Mouse (Mus musculus) bone marrow macrophage, adult 2 months (primary cell): Measurements from ENCODE around the gene Samd11. TPM values are rescaled to one million over a fixed set of nuclear protein-coding genes. Genes with fewer than 3 reads are reported as not detected.

ENCODE experiments used
- H3K27ac ChIP-seq: 2 replicates; pipeline ENCODE4 v1.5.1; 2012; ENCODE audit warnings: low read depth, low read length; ENCODE audit not compliant: insufficient read depth
- H3K4me1 ChIP-seq: 2 replicates; pipeline ENCODE4 v1.6.1; 2012; ENCODE audit warnings: low read length; ENCODE audit not compliant: control insufficient read depth, insufficient read depth
- H3K4me3 ChIP-seq: 2 replicates; pipeline ENCODE4 v1.5.1; 2012; ENCODE audit warnings: mild to moderate bottlenecking, low read length, moderate library complexity; ENCODE audit not compliant: insufficient read depth
- CTCF ChIP-seq: IDR thresholded peaks from 2 replicates; pipeline ENCODE4 v1.5.1; 2012; ENCODE audit warnings: low read depth, mild to moderate bottlenecking, low read length, moderate library complexity
- POLR2A ChIP-seq: IDR thresholded peaks from 2 replicates; pipeline ENCODE4 v1.6.1; 2012; ENCODE audit warnings: mild to moderate bottlenecking, low read depth, low read length, borderline replicate concordance
- polyA plus RNA-seq: library from polyadenylated mRNA; stranded (reverse); fragments of >200 nt; gene quantifications from 2 replicates; pipeline ENCODE4 v1.2.4, GENCODE M21; 2012; ENCODE audit not compliant: missing spikeins, insufficient read depth, insufficient read length

Gene Samd11
- polyA plus RNA-seq, 1 experiment: not detected

DNA sequence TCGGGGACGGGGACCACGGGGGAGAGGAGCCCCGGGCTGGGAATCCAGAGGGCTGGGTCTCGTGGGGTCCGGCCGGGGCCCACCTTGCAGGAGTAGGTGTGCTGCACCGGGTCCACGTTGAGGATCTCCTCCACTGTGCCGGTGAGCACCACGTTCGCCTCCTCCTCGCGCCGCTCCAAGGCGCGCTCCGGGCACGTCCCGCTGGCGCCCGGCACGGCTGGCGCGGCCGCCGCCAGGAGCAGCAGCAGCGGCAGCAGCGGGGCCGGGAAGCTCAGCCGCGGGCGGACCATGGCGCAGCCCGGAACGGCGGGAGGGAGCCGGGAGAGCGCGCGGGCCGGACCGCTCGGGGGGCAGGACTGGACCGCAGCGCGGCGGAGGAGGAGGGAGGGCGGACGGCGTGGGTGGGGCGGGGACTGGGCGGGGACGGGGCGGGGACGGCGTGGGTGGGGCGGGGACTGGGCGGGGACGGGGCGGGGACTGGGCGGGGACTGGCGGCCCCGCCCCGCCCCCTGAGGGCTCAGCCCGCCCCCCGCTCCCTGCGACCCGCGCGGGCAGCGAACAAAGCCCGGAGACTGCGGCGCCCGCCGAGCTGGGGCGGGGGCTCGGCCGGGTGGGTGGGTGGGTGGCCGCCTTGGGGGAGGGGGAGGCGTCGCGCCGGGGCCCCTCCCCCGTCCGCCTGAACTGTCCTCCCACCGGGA, 58.2 kb downstream of the Samd11 start, which contains the start of gene Agrn:
Gene Agrn, minus strand, starts transcription at position 358 of the 698 bp plus-strand sequence.
- TF ChIP-seq CTCF: no peak
- TF ChIP-seq POLR2A: no peak
- peaks cover 11% of the 10 kb centered on the region for H3K4me1 ChIP-seq
- H3K27ac ChIP-seq: no peak within 1 kb of the TSS
- H3K4me3 ChIP-seq: peak within 1 kb of the TSS; percentile 88

Other genes with a start within 250 kb of the Samd11 start
- 1.5 and 1.7 TPM in 2 replicates for gene Tnfrsf4, start 241.8 kb downstream of the Samd11 start, polyA plus RNA-seq
- gene Tnfrsf18, start 229.5 kb downstream of the Samd11 start, polyA plus RNA-seq: not detected in 2 replicates
- gene Ttll10, start 196.2 kb downstream of the Samd11 start, polyA plus RNA-seq: not detected in 2 replicates
- 18.3 and 20.3 TPM in 2 replicates for gene 9430015G10Rik, start 145.7 kb downstream of the Samd11 start, polyA plus RNA-seq
- 0.28 TPM in 1 of 2 replicates, not detected in the other for gene Rnf223, start 125.1 kb downstream of the Samd11 start, polyA plus RNA-seq
- gene Agrn, start 58.2 kb downstream of the Samd11 start, polyA plus RNA-seq: 24.0 and 25.1 TPM in 2 replicates
- gene Isg15, start 54.8 kb downstream of the Samd11 start, polyA plus RNA-seq: 76.8 and 96.9 TPM in 2 replicates
- gene AW011738, start 52.4 kb downstream of the Samd11 start, polyA plus RNA-seq: 1.2 and 1.6 TPM in 2 replicates
- gene Perm1, start 39.8 kb downstream of the Samd11 start, polyA plus RNA-seq: not detected in 2 replicates
- gene Plekhn1, start 20.8 kb downstream of the Samd11 start, polyA plus RNA-seq: 41.6 and 44.9 TPM in 2 replicates
- 45.2 and 46.3 TPM in 2 replicates for gene Noc2l, start 19.6 kb downstream of the Samd11 start, polyA plus RNA-seq
- not detected in 2 replicates for gene Vmn2r-ps159, start 75.4 kb upstream of the Samd11 start, polyA plus RNA-seq